Mouse (Mus musculus) 416B (cell line): ENCODE results near the gene Hsd11b2.

Experiments used
- DNase-seq: peaks from one replicate; pipeline ENCODE4 v3.0.0; 2011; ENCODE audit warnings: low read depth

Gene Hsd11b2

GRCm38 (mm10) chr8:105563871-105564270, 45.3 kb downstream of the Hsd11b2 start:
- no peak for DNase-seq

GRCm38 (mm10) chr8:105564573-105565229, 46.1 kb downstream of the Hsd11b2 start:
- peak; percentile 66 for DNase-seq

GRCm38 (mm10) chr8:105565401-105565881, 46.9 kb downstream of the Hsd11b2 start:
- DNase-seq, result peak; percentile 44

GRCm38 (mm10) chr8:105565952-105566702, 47.6 kb downstream of the Hsd11b2 start, which contains the start of gene Atp6v0d1:
Gene Atp6v0d1 (minus strand): TSS chr8:105566047.
- peak; percentile 100 for DNase-seq

- no peak for DNase-seq
Measured at GRCm38 (mm10) chr8:105566703-105567595, 48.4 kb downstream of the Hsd11b2 start.

GRCm38 (mm10) chr8:105571810-105572209, 53.3 kb downstream of the Hsd11b2 start:
- DNase-seq, result peak; percentile 56

GRCm38 (mm10) chr8:105573427-105573826, 54.9 kb downstream of the Hsd11b2 start:
- peak; percentile 88 for DNase-seq
